Mouse (Mus musculus) right cerebral cortex, postnatal 14 days (tissue): Measurements from ENCODE around the gene Agbl4.

ENCODE experiments used
- DNase-seq: peaks from one replicate; pipeline ENCODE4 v3.0.0; 2022

The Agbl4 gene

GRCm38 (mm10) chr4:111410731-111411130 lies 1013.3 kb downstream of the Agbl4 start:
- no peak for DNase-seq

GRCm38 (mm10) chr4:111414399-111414798 lies 1016.9 kb downstream of the Agbl4 start:
- no peak for DNase-seq

- DNase-seq, result peak; percentile 72
These were observed 1017.5 kb downstream of the Agbl4 start, which contains the start of gene Bend5 for GRCm38 (mm10) chr4:111414818-111415488. Bend5 (plus strand) TSS chr4:111415006.

GRCm38 (mm10) chr4:111416126-111416525 lies 1018.7 kb downstream of the Agbl4 start:
- no peak for DNase-seq

GRCm38 (mm10) chr4:111416551-111416950 lies 1019.1 kb downstream of the Agbl4 start:
- no peak for DNase-seq

- no peak for DNase-seq
These were observed 1020.3 kb downstream of the Agbl4 start for GRCm38 (mm10) chr4:111417716-111418115.

GRCm38 (mm10) chr4:111419476-111419875 lies 1022.0 kb downstream of the Agbl4 start:
- DNase-seq, result no peak

GRCm38 (mm10) chr4:111420031-111420430 lies 1022.6 kb downstream of the Agbl4 start:
- DNase-seq, result no peak

GRCm38 (mm10) chr4:111420955-111421354 lies 1023.5 kb downstream of the Agbl4 start:
- no peak for DNase-seq

- no peak for DNase-seq
These were observed 1024.3 kb downstream of the Agbl4 start for GRCm38 (mm10) chr4:111421785-111422184.

- DNase-seq, result no peak
These were observed 1027.0 kb downstream of the Agbl4 start for GRCm38 (mm10) chr4:111424371-111424950.

- DNase-seq, result no peak
These were observed 1027.7 kb downstream of the Agbl4 start for GRCm38 (mm10) chr4:111425170-111425569.

GRCm38 (mm10) chr4:111431186-111431585 lies 1033.7 kb downstream of the Agbl4 start:
- DNase-seq, result no peak

- no peak for DNase-seq
These were observed 1034.6 kb downstream of the Agbl4 start for GRCm38 (mm10) chr4:111432013-111432412.

- no peak for DNase-seq
These were observed 1035.0 kb downstream of the Agbl4 start for GRCm38 (mm10) chr4:111432417-111432816.

GRCm38 (mm10) chr4:111441709-111442108 lies 1044.2 kb downstream of the Agbl4 start:
- no peak for DNase-seq

- DNase-seq, result no peak
These were observed 1045.2 kb downstream of the Agbl4 start for GRCm38 (mm10) chr4:111442435-111443238.

GRCm38 (mm10) chr4:111443906-111444615 lies 1046.6 kb downstream of the Agbl4 start:
- no peak for DNase-seq

- no peak for DNase-seq
These were observed 1047.2 kb downstream of the Agbl4 start for GRCm38 (mm10) chr4:111444616-111445160.

GRCm38 (mm10) chr4:111447918-111448317 lies 1050.5 kb downstream of the Agbl4 start:
- no peak for DNase-seq

- DNase-seq, result no peak
These were observed 1051.1 kb downstream of the Agbl4 start for GRCm38 (mm10) chr4:111448586-111448985.

GRCm38 (mm10) chr4:111449442-111450199 lies 1052.2 kb downstream of the Agbl4 start:
- DNase-seq, result no peak
